Comparison of ENCODE assay signal across 9 mouse cellular contexts in the genomic region with DNA sequence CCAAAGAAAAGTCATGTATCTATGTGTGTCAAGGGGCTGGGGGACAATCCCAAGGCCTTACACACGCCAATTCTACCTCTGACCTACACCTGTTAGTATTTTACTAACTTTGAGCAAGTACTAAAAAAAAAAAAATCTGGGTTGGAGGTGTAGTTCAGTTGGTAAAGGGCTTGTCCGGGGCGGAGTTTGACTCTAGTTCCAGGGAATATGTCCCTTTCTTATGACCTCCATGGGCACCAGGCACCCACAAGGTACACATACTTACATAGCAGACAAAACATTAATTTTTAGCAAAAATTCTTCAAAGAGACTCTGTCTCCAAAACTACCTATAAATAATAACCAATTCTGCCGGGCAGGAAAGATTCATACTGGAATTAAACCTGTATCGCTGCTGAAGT. TPM values are rescaled to one million over a fixed set of nuclear protein-coding genes. Genes with fewer than 3 reads are reported as not detected.
DNase-seq lines count a peak whose midpoint lies in the region; ATAC-seq and TF ChIP-seq lines count a peak whose summit lies in the region.
"Had no signal": no experiment of that assay in that cellular context is flagged by ENCODE, and none has a peak within 500 bp of the region (broad histone marks: within the 10 kb centered on the region; RNA-seq: fewer than 3 reads in every experiment).

No protein-coding gene starts in this region.

- no peak for ATAC-seq in erythroblast, adult 5-6 weeks (replicated peaks; ENCODE audit: low FRiP score, poor library complexity, severe bottlenecking)
- no peak for ATAC-seq in limb, embryonic 15.5 days (ENCODE audit: insufficient number of reproducible peaks, low FRiP score, low TSS enrichment, low read depth)
- no peak for ATAC-seq in stomach, embryonic 16.5 days (ENCODE audit: insufficient read depth, low FRiP score)

- no peak for DNase-seq in spleen, adult 2 months (ENCODE audit: low read depth in 1 of 2, low spot score in 2 of 2)
- no peak for DNase-seq in spleen, postnatal 10 days (ENCODE audit: low spot score in 2 of 2)
- DNase-seq in layer of hippocampus, postnatal 25 days (ENCODE audit: extremely low spot score in 1 of 2, low spot score in 1 of 2): no peak
- DNase-seq in spleen, postnatal 4 days (ENCODE audit: low spot score in 2 of 2): no peak
- DNase-seq: layer of hippocampus, postnatal 36 days had no signal

- peaks cover 23% of the 10 kb centered on the region for H3K36me3 ChIP-seq in erythroblast, embryonic 14.5 days (ENCODE audit: control insufficient read depth)
- H3K36me3 ChIP-seq in spleen, adult 2 months (ENCODE audit: control insufficient read depth, insufficient read depth, low read length): peaks cover 2% of the 10 kb centered on the region; the same call in 1 of the 2 replicates
- H3K36me3 ChIP-seq in limb, embryonic 15.5 days: peaks cover 29% of the 10 kb centered on the region
- no peaks in the 10 kb centered on the region for H3K36me3 ChIP-seq in stomach, embryonic 16.5 days (ENCODE audit: control insufficient read depth, insufficient read depth, low read length)

- no peaks in the 10 kb centered on the region for H3K27me3 ChIP-seq in erythroblast, embryonic 14.5 days (ENCODE audit: control insufficient read depth)
- no peaks in the 10 kb centered on the region for H3K27me3 ChIP-seq in spleen, adult 2 months (ENCODE audit: control insufficient read depth, insufficient read depth, low read length)
- H3K27me3 ChIP-seq in limb, embryonic 15.5 days: no peaks in the 10 kb centered on the region
- no peaks in the 10 kb centered on the region for H3K27me3 ChIP-seq in stomach, embryonic 16.5 days (ENCODE audit: control insufficient read depth, insufficient read depth, low read length)

- peaks cover 38% of the 10 kb centered on the region for H3K4me1 ChIP-seq in erythroblast, embryonic 14.5 days (ENCODE audit: control insufficient read depth)
- peaks cover 5% of the 10 kb centered on the region; the same call in 1 of the 2 replicates for H3K4me1 ChIP-seq in spleen, adult 2 months (ENCODE audit: control insufficient read depth, insufficient read depth, insufficient read length)
- H3K4me1 ChIP-seq in limb, embryonic 15.5 days: peaks cover 27% of the 10 kb centered on the region
- peaks cover 20% of the 10 kb centered on the region for H3K4me1 ChIP-seq in stomach, embryonic 16.5 days (ENCODE audit: control insufficient read depth, insufficient read depth, low read length)

- H3K9me3 ChIP-seq in erythroblast, embryonic 14.5 days (ENCODE audit: control insufficient read depth, low read length): no peaks in the 10 kb centered on the region
- no peaks in the 10 kb centered on the region for H3K9me3 ChIP-seq in limb, embryonic 15.5 days
- no peaks in the 10 kb centered on the region for H3K9me3 ChIP-seq in stomach, embryonic 16.5 days (replicated peaks; ENCODE audit: control insufficient read depth, low read length)

- H3K4me2 ChIP-seq in limb, embryonic 15.5 days: peak overlapping the region; percentile 69
- peak overlapping the region; percentile 89 for H3K4me2 ChIP-seq in stomach, embryonic 16.5 days (ENCODE audit: low read depth, low read length)

- no peak overlapping the region; the same call in 1 of the 2 replicates for H3K27ac ChIP-seq in spleen, adult 2 months (ENCODE audit: insufficient read depth, low read length)
- peak overlapping the region; percentile 96 for H3K27ac ChIP-seq in limb, embryonic 15.5 days
- H3K27ac ChIP-seq in stomach, embryonic 16.5 days (ENCODE audit: low read length): peak overlapping the region; percentile 96

- no peak for TF ChIP-seq CTCF in spleen, adult 2 months (IDR thresholded peaks at IDR 0.05; ENCODE audit: extremely low read depth, insufficient read depth, insufficient read length, insufficient replicate concordance)

- 39% methylated on average over 5 of the region's 5 CpGs for WGBS in spleen, adult 2 months
- 34% methylated on average over 5 of the region's 5 CpGs for WGBS in limb, embryonic 15.5 days
- 28% methylated on average over 5 of the region's 5 CpGs for WGBS in stomach, embryonic 16.5 days

- H3K9ac ChIP-seq in limb, embryonic 15.5 days: peak overlapping the region; percentile 92
- H3K9ac ChIP-seq in stomach, embryonic 16.5 days (ENCODE audit: low read length): peak overlapping the region; percentile 96

- no peak for TF ChIP-seq POLR2A in spleen, adult 2 months (IDR thresholded peaks at IDR 0.05; ENCODE audit: low read depth, low read length)

- H3K4me3 ChIP-seq in erythroblast, embryonic 14.5 days (replicated peaks): peak overlapping the region; percentile 68
- H3K4me3 ChIP-seq in spleen, adult 2 months (ENCODE audit: extremely low read depth, insufficient read depth, insufficient read length): peak overlapping the region; percentile 97
- H3K4me3 ChIP-seq in limb, embryonic 15.5 days: peak overlapping the region; percentile 78
- H3K4me3 ChIP-seq in stomach, embryonic 16.5 days (replicated peaks; ENCODE audit: low read length): peak overlapping the region; percentile 85

RNA-seq across cellular contexts. Expression of gene Akr1a1, which starts 1.1 kb away (rescaled TPM):
- polyA plus RNA-seq in erythroblast, embryonic 14.5 days (2012): 6.7 and 7.0 TPM in 2 replicates
- total RNA-seq in erythroblast, adult 5-6 weeks (2015; ENCODE audit: low replicate concordance): 110 and 156 TPM in 2 replicates
- total RNA-seq in erythroblast, adult 5-6 weeks (2017; ENCODE audit: low replicate concordance): 108 and 173 TPM in 2 replicates
- polyA plus RNA-seq in spleen, adult 2 months (2012; rRNA removed): 246 and 290 TPM in 2 replicates
- polyA plus RNA-seq in limb, embryonic 15.5 days (2015; fragmentation: Nextera tagmentation; extraction: Ambion mirVana): 780 and 816 TPM in 2 replicates
- polyA plus RNA-seq in stomach, embryonic 16.5 days (2015; fragmentation: Nextera tagmentation; extraction: Ambion mirVana): 784 and 808 TPM in 2 replicates
- 100 to 1,000 TPM; 392 to 438 TPM for total RNA-seq in layer of hippocampus, postnatal 25 days (2021)

RNA-seq across cellular contexts. Expression of gene Nasp, which starts 22.6 kb away (rescaled TPM):
- 1.6 and 1.8 TPM in 2 replicates for polyA plus RNA-seq in erythroblast, embryonic 14.5 days (2012)
- total RNA-seq in erythroblast, adult 5-6 weeks (2015; ENCODE audit: low replicate concordance): 34.0 and 54.8 TPM in 2 replicates
- total RNA-seq in erythroblast, adult 5-6 weeks (2017; ENCODE audit: low replicate concordance): 92.9 and 99.7 TPM in 2 replicates
- polyA plus RNA-seq in spleen, adult 2 months (2012; rRNA removed): 2.0 and 2.6 TPM in 2 replicates
- 102 and 107 TPM in 2 replicates for polyA plus RNA-seq in limb, embryonic 15.5 days (2015; fragmentation: Nextera tagmentation; extraction: Ambion mirVana)
- 82.4 and 88.5 TPM in 2 replicates for polyA plus RNA-seq in stomach, embryonic 16.5 days (2015; fragmentation: Nextera tagmentation; extraction: Ambion mirVana)
- total RNA-seq in layer of hippocampus, postnatal 25 days (2021): 10 to 100 TPM; 26.7 to 39.4 TPM

RNA-seq across cellular contexts. Expression of gene Prdx1, which starts 35.0 kb away (rescaled TPM):
- 1.0 and 1.1 TPM in 2 replicates for polyA plus RNA-seq in erythroblast, embryonic 14.5 days (2012)
- total RNA-seq in erythroblast, adult 5-6 weeks (2015; ENCODE audit: low replicate concordance): 71.5 and 92.4 TPM in 2 replicates
- total RNA-seq in erythroblast, adult 5-6 weeks (2017; ENCODE audit: low replicate concordance): 30.1 and 52.6 TPM in 2 replicates
- polyA plus RNA-seq in spleen, adult 2 months (2012; rRNA removed): 23.9 and 27.8 TPM in 2 replicates
- polyA plus RNA-seq in limb, embryonic 15.5 days (2015; fragmentation: Nextera tagmentation; extraction: Ambion mirVana): 1,116 and 1,127 TPM in 2 replicates
- 1,350 and 1,396 TPM in 2 replicates for polyA plus RNA-seq in stomach, embryonic 16.5 days (2015; fragmentation: Nextera tagmentation; extraction: Ambion mirVana)
- total RNA-seq in layer of hippocampus, postnatal 25 days (2021): 100 to 1,000 TPM; 162 to 182 TPM

RNA-seq across cellular contexts. Expression of gene Ccdc17, which starts 53.9 kb away (rescaled TPM):
- polyA plus RNA-seq in erythroblast, embryonic 14.5 days (2012): 0.05 TPM in 1 of 2 replicates, not detected in the other
- total RNA-seq in erythroblast, adult 5-6 weeks (2015; ENCODE audit: low replicate concordance): 1.5 and 3.8 TPM in 2 replicates
- 2.0 and 2.1 TPM in 2 replicates for total RNA-seq in erythroblast, adult 5-6 weeks (2017; ENCODE audit: low replicate concordance)
- polyA plus RNA-seq in spleen, adult 2 months (2012; rRNA removed): 9.4 and 10.8 TPM in 2 replicates
- 2.5 and 3.6 TPM in 2 replicates for polyA plus RNA-seq in limb, embryonic 15.5 days (2015; fragmentation: Nextera tagmentation; extraction: Ambion mirVana)
- 4.0 and 4.4 TPM in 2 replicates for polyA plus RNA-seq in stomach, embryonic 16.5 days (2015; fragmentation: Nextera tagmentation; extraction: Ambion mirVana)
- total RNA-seq in layer of hippocampus, postnatal 25 days (2021): 1 to 10 TPM; 4.1 to 6.2 TPM

RNA-seq across cellular contexts. Expression of gene Mmachc, which starts 57.8 kb away (rescaled TPM):
- polyA plus RNA-seq in erythroblast, embryonic 14.5 days (2012): 0.04 TPM in 1 of 2 replicates, not detected in the other
- total RNA-seq in erythroblast, adult 5-6 weeks (2015; ENCODE audit: low replicate concordance): 4.2 and 4.4 TPM in 2 replicates
- 1.8 and 5.4 TPM in 2 replicates for total RNA-seq in erythroblast, adult 5-6 weeks (2017; ENCODE audit: low replicate concordance)
- 4.0 and 4.4 TPM in 2 replicates for polyA plus RNA-seq in spleen, adult 2 months (2012; rRNA removed)
- polyA plus RNA-seq in limb, embryonic 15.5 days (2015; fragmentation: Nextera tagmentation; extraction: Ambion mirVana): 19.6 and 21.4 TPM in 2 replicates
- 19.4 and 21.1 TPM in 2 replicates for polyA plus RNA-seq in stomach, embryonic 16.5 days (2015; fragmentation: Nextera tagmentation; extraction: Ambion mirVana)
- total RNA-seq in layer of hippocampus, postnatal 25 days (2021): 10 to 100 TPM; 18.0 to 18.3 TPM

Comparison
In these comparisons a context has a peak if more than half of its experiments do, and no peak if none do; other contexts are left out.
1. RNA of gene Akr1a1, which starts 1.1 kb away (polyA plus RNA-seq): 784 to 808 TPM in stomach, embryonic 16.5 days, 780 to 816 TPM in limb, embryonic 15.5 days and 246 to 290 TPM in spleen, adult 2 months; 6.7 to 7.0 TPM in erythroblast, embryonic 14.5 days; every median in the first group is over 10 times any median in the second.
2. RNA of gene Nasp, which starts 22.6 kb away (polyA plus RNA-seq): 102 to 107 TPM in limb, embryonic 15.5 days and 82.4 to 88.5 TPM in stomach, embryonic 16.5 days; 2.0 to 2.6 TPM in spleen, adult 2 months and 1.6 to 1.8 TPM in erythroblast, embryonic 14.5 days; every median in the first group is over 10 times any median in the second.
3. RNA of gene Prdx1, which starts 35.0 kb away (polyA plus RNA-seq): 1,350 to 1,396 TPM in stomach, embryonic 16.5 days and 1,116 to 1,127 TPM in limb, embryonic 15.5 days; 23.9 to 27.8 TPM in spleen, adult 2 months and 1.0 to 1.1 TPM in erythroblast, embryonic 14.5 days; every median in the first group is over 10 times any median in the second.
4. Peak in every context shown above with its lines, with median percentiles within 50 percentile points of each other: H3K4me3 ChIP-seq.